Mouse (Mus musculus): Measurements from ENCODE around the gene Slc2a10. TPM values are rescaled to one million over a fixed set of nuclear protein-coding genes. Genes with fewer than 3 reads are reported as not detected.

Gene Slc2a10
- 1 to 10 TPM; 1.1 to 1.4 TPM for total RNA-seq (2021)
- long read RNA-seq, experiment 1, partial matches to known transcripts, result 1 of 1 reads
- long read RNA-seq, experiment 1, other reads (novel, unspliced or antisense), result 0 of 1 reads
- long read RNA-seq, experiment 2, partial matches to known transcripts, result 0 of 1 reads
- long read RNA-seq, experiment 2, other reads (novel, unspliced or antisense), result 0 of 1 reads

GRCm38 (mm10) chr2:165503259-165504203 is at the start of gene Slc2a10:
Slc2a10 (plus strand) TSS chr2:165503787.
- DNase-seq, result peak; percentile 50 to 68

- DNase-seq, result peak in 1 of 2 experiments; percentile 29
These were observed 46.9 kb upstream of the Slc2a10 start for GRCm38 (mm10) chr2:165456710-165457109.

GRCm38 (mm10) chr2:165458189-165458588 is 45.4 kb upstream of the Slc2a10 start:
- DNase-seq, result no peak

GRCm38 (mm10) chr2:165459663-165460062 is 43.9 kb upstream of the Slc2a10 start:
- no peak for DNase-seq

GRCm38 (mm10) chr2:165467824-165468452 is 35.6 kb upstream of the Slc2a10 start:
- peak in 1 of 2 experiments; percentile 15 for DNase-seq

- DNase-seq, result peak in 1 of 2 experiments; percentile 36
These were observed 33.4 kb upstream of the Slc2a10 start for GRCm38 (mm10) chr2:165470167-165470566.

- no peak for DNase-seq
These were observed 31.6 kb upstream of the Slc2a10 start for GRCm38 (mm10) chr2:165471943-165472342.

GRCm38 (mm10) chr2:165473003-165473402 is 30.6 kb upstream of the Slc2a10 start, which contains the start of gene Slc13a3:
Slc13a3 (minus strand) TSS chr2:165473230.
- DNase-seq, result peak; percentile 15 to 17

- no peak for DNase-seq
These were observed 28.2 kb upstream of the Slc2a10 start for GRCm38 (mm10) chr2:165475412-165475811.

GRCm38 (mm10) chr2:165475850-165476249 is 27.7 kb upstream of the Slc2a10 start:
- DNase-seq, result no peak

GRCm38 (mm10) chr2:165482003-165482402 is 21.6 kb upstream of the Slc2a10 start:
- DNase-seq, result no peak

- no peak for DNase-seq
These were observed 19.4 kb upstream of the Slc2a10 start for GRCm38 (mm10) chr2:165484152-165484551.

GRCm38 (mm10) chr2:165485826-165486225 is 17.8 kb upstream of the Slc2a10 start:
- no peak for DNase-seq

GRCm38 (mm10) chr2:165486401-165486800 is 17.2 kb upstream of the Slc2a10 start:
- DNase-seq, result no peak

GRCm38 (mm10) chr2:165486881-165487535 is 16.6 kb upstream of the Slc2a10 start:
- peak; percentile 58 to 66 for DNase-seq

GRCm38 (mm10) chr2:165492648-165493553 is 10.7 kb upstream of the Slc2a10 start, which contains the start of gene Trp53rka:
Trp53rka (minus strand) TSS chr2:165493324.
- peak; percentile 86 for DNase-seq

- peak in 1 of 2 experiments; percentile 8 for DNase-seq
These were observed 9.9 kb upstream of the Slc2a10 start for GRCm38 (mm10) chr2:165493587-165494210.

- no peak for DNase-seq
These were observed 9.1 kb upstream of the Slc2a10 start for GRCm38 (mm10) chr2:165494495-165494894.

GRCm38 (mm10) chr2:165496251-165496650 is 7.3 kb upstream of the Slc2a10 start:
- peak; percentile 43 to 66 for DNase-seq

- no peak for DNase-seq
These were observed 5.8 kb upstream of the Slc2a10 start for GRCm38 (mm10) chr2:165497706-165498275.
